Mouse (Mus musculus): Measurements from ENCODE around the gene B230118H07Rik. TPM values are rescaled to one million over a fixed set of nuclear protein-coding genes. Genes with fewer than 3 reads are reported as not detected.

B230118H07Rik gene
- polyA plus RNA-seq, 1 experiment from 2014 or later: 14.9 TPM

Other genes starting within 250 kb of the B230118H07Rik start
- gene Rag2, start 24.8 kb downstream of the B230118H07Rik start, polyA plus RNA-seq (2015; fragmentation: Nextera tagmentation; extraction: Ambion mirVana): 0.56 and 0.62 TPM in 2 replicates
- gene Rag1, start within 50 bp of the B230118H07Rik start, polyA plus RNA-seq (2015; fragmentation: Nextera tagmentation; extraction: Ambion mirVana): 0.28 and 0.44 TPM in 2 replicates
- gene Traf6, start 28.9 kb upstream of the B230118H07Rik start, polyA plus RNA-seq (2015; fragmentation: Nextera tagmentation; extraction: Ambion mirVana): 3.2 and 3.4 TPM in 2 replicates
- 3.9 and 4.7 TPM in 2 replicates for gene Prr5l, start 233.5 kb upstream of the B230118H07Rik start, polyA plus RNA-seq (2015; fragmentation: Nextera tagmentation; extraction: Ambion mirVana)
- gene Commd9, start 236.7 kb upstream of the B230118H07Rik start, polyA plus RNA-seq (2015; fragmentation: Nextera tagmentation; extraction: Ambion mirVana): 23.4 and 23.7 TPM in 2 replicates